Mouse (Mus musculus): ENCODE data around the gene Chordc1.
A peak's percentile ranks its signal among the peaks of the same experiment; 100 is the strongest.
"Not testable (repeated sequence)": the region's sequence is repeated elsewhere in the genome, so short reads cannot be mapped to it uniquely, and the experiment has no call there.

The Chordc1 gene

DNA sequence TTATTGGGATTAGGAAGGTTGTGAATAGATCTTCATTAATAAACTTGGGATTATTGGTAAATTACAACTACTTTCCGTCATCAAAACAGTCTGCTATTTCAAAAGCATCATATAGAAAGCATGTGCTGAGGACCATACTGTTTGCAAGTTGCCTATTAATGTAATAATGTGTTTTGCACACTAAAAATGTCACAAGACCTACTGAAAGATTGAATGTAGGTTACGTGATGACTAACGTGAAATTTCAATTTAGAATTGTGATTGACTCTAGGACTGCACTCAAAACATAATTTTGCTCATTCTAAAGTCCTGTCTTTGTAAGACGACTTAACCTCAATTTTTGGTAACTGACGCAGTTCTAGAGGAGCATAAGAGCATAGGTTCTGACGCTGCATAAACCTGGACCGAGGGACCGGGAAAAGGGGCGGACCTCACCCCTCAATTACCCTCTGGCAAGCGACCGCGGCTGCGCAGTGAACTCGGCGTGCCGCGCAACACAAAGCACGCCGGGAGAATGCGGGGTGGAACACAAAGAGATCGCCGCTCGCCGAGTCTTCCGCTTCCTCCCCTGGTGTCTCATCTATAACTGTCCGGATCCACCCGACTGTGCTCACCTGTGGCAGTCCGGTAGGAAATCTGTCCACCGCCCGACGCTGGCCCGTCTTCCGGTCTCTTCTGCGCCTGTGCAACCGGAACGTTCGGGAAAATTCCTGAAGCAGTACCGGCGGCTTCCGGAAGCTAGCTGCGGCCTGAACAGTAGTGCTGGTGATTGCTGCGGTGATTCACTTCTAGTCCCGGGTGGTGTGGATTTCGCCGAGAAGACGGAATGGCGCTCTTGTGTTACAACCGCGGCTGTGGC is at the start of gene Chordc1:
Chordc1 (plus strand) TSS at position 555 of the 859 bp plus-strand sequence.
- DNase-seq: peak; percentile 96

DNA sequence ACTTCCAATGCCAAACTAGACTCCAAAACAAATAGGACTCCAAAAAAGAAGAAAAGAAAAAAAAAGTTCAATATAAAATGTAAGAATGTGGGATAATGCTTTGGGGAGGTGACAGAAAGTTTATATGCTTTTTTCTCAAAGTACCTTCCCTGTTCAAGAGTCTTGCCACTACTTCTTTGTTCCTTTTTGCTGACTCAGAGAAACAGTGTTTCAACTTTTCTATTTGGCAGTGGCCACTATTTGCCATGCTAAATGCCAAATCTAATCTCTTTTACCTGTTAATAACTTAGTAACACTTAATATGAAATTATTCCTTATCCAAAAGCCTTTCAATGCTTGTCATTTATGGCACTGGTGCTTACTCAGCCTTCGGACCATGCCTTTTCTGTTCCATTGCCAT is 16.0 kb upstream of the Chordc1 start:
- no peak for DNase-seq

- DNase-seq: no peak
Measured at GRCm38 (mm10) chr9:18276844-18277243, 15.1 kb upstream of the Chordc1 start.

DNA sequence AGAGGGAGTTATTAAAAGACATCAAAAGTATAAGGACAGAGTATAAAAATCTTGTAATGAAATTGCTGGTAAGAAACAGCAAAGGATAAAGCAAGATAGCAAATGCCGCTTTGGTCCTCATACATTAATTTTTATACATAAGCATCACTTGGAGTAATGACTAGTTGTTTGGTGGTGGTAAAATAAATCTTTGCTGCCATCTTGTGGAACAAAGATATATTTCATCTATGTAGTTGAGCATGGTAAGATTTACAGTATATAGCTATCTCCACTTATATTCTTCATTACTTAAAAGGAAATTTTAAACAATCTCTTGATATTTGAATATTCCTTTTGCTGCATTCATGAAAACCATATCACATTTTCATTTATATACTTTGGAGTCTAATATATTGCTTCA is 14.4 kb upstream of the Chordc1 start:
- DNase-seq: no peak

- DNase-seq: not testable (repeated sequence)
Measured at GRCm38 (mm10) chr9:18278693-18279092, 13.2 kb upstream of the Chordc1 start.

DNA sequence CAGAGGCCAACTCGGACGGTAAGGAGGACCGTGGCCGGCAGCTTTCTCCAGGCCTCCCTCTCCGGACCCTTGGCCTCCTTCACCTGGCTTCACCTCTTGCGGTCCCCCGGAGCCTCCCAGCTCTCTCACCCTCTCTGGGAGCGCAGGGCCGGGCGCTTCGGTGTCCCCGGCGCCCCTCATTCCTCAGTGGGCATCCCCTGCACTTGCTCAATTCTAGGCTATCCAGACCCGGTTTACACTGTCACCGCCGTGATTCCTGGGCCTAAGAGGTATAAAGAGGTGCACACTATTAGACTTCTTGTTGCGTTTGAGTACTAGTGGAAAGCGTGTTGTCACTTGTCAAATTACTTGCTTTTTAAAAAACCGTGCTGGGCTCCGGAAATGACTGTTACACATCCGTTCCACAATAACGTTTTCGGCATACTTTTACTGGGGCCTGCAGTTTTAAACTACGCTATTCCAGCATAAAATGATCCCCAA is 558 bp downstream of the Chordc1 start:
- no peak for DNase-seq

GRCm38 (mm10) chr9:18293026-18293781 is 1.3 kb downstream of the Chordc1 start:
- DNase-seq: no peak

DNA sequence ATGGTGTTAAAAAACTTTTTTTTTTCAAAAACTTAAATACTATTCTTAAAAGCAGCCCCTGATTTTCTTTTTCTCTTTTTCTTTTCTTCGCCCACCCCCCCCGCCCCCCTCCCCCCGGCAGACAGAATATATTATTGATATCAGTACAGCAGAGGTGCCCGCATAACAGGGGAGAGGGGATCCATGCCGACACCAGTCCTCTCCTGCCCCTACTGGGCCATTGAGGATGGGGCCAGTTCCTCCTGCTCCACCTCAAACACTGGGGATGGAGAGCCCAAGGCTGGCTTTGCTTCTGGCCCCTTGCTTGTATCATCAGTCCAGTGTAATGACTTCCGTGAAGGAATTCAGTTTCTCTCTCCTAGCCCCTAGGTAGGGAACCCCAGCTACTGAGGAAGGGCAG is 6.4 kb downstream of the Chordc1 start:
- no peak for DNase-seq

- DNase-seq: no peak
Measured at GRCm38 (mm10) chr9:18319990-18320389, 28.1 kb downstream of the Chordc1 start.

Data from cerebellum, adult 9-10 months (tissue).